Mouse (Mus musculus) layer of hippocampus, postnatal 36 days (tissue): ENCODE measurements around the gene Fbxw7. TPM values are rescaled to one million over a fixed set of nuclear protein-coding genes. Genes with fewer than 3 reads are reported as not detected.

ENCODE experiments used
- DNase-seq, 2 experiments: peaks; one replicate each; pipeline ENCODE4 v3.0.0; 2022
- total RNA-seq, 2 experiments: library from RNA; stranded (reverse); gene quantifications; 2 replicates each; pipeline ENCODE4 v1.2.3; 2021

Fbxw7 gene
- 100 to 1,000 TPM; 144 to 153 TPM for total RNA-seq

- DNase-seq: peak in 1 of 2 experiments; percentile 3
Measured at GRCm38 (mm10) chr3:84814762-84815381, at the start of gene Fbxw7. Gene Fbxw7, plus strand, starts transcription at chr3:84815268.

- DNase-seq: no peak
Measured at GRCm38 (mm10) chr3:84768940-84769339, 46.1 kb upstream of the Fbxw7 start.

- no peak for DNase-seq
Measured at GRCm38 (mm10) chr3:84769411-84769810, 45.7 kb upstream of the Fbxw7 start.

GRCm38 (mm10) chr3:84770518-84770917 lies 44.5 kb upstream of the Fbxw7 start:
- no peak for DNase-seq

- DNase-seq: no peak
Measured at GRCm38 (mm10) chr3:84771980-84772379, 43.1 kb upstream of the Fbxw7 start.

- DNase-seq: no peak
Measured at GRCm38 (mm10) chr3:84774246-84775066, 40.6 kb upstream of the Fbxw7 start.

- DNase-seq: no peak
Measured at GRCm38 (mm10) chr3:84775067-84775423, 40.0 kb upstream of the Fbxw7 start.

- no peak for DNase-seq
Measured at GRCm38 (mm10) chr3:84775577-84775976, 39.5 kb upstream of the Fbxw7 start.

- DNase-seq: no peak
Measured at GRCm38 (mm10) chr3:84776084-84776483, 39.0 kb upstream of the Fbxw7 start.

- no peak for DNase-seq
Measured at GRCm38 (mm10) chr3:84787914-84788313, 27.2 kb upstream of the Fbxw7 start.

GRCm38 (mm10) chr3:84804036-84804435 lies 11.0 kb upstream of the Fbxw7 start:
- DNase-seq: no peak

GRCm38 (mm10) chr3:84806206-84806605 lies 8.9 kb upstream of the Fbxw7 start:
- DNase-seq: no peak

- DNase-seq: no peak
Measured at GRCm38 (mm10) chr3:84807826-84808225, 7.2 kb upstream of the Fbxw7 start.

GRCm38 (mm10) chr3:84808906-84809305 lies 6.2 kb upstream of the Fbxw7 start:
- DNase-seq: no peak

GRCm38 (mm10) chr3:84810803-84811202 lies 4.3 kb upstream of the Fbxw7 start:
- DNase-seq: no peak

- no peak for DNase-seq
Measured at GRCm38 (mm10) chr3:84813436-84814156, 1.5 kb upstream of the Fbxw7 start.

- peak; percentile 100 for DNase-seq
Measured at GRCm38 (mm10) chr3:84814157-84814761, 809 bp upstream of the Fbxw7 start.

GRCm38 (mm10) chr3:84815461-84815860 lies 393 bp downstream of the Fbxw7 start:
- peak; percentile 20 to 40 for DNase-seq

GRCm38 (mm10) chr3:84816951-84817350 lies 1.9 kb downstream of the Fbxw7 start:
- no peak for DNase-seq

GRCm38 (mm10) chr3:84820654-84821201 lies 5.7 kb downstream of the Fbxw7 start:
- DNase-seq: no peak

GRCm38 (mm10) chr3:84825990-84826389 lies 10.9 kb downstream of the Fbxw7 start:
- no peak for DNase-seq

- DNase-seq: no peak
Measured at GRCm38 (mm10) chr3:84826405-84826804, 11.3 kb downstream of the Fbxw7 start.

GRCm38 (mm10) chr3:84826938-84827337 lies 11.9 kb downstream of the Fbxw7 start:
- no peak for DNase-seq
